Mouse (Mus musculus): ENCODE results near the gene Gm20388.

Gene Gm20388

GRCm38 (mm10) chr8:123633801-123634200 lies 3723.2 kb downstream of the Gm20388 start:
- no peak for DNase-seq (ENCODE audit: low spot score in 2 of 2)

- peak; percentile 42 to 46 for DNase-seq (ENCODE audit: low spot score in 2 of 2)
These were observed 3723.9 kb downstream of the Gm20388 start for GRCm38 (mm10) chr8:123634395-123635131.

GRCm38 (mm10) chr8:123635671-123636070 lies 3725.0 kb downstream of the Gm20388 start:
- peak in 1 of 2 experiments; percentile 47 for DNase-seq (ENCODE audit: low spot score in 2 of 2)

- peak in 1 of 2 experiments; percentile 52 for DNase-seq (ENCODE audit: low spot score in 2 of 2)
These were observed 3732.8 kb downstream of the Gm20388 start for GRCm38 (mm10) chr8:123643330-123644051.

- no peak for DNase-seq (ENCODE audit: low spot score in 2 of 2)
These were observed 3734.6 kb downstream of the Gm20388 start for GRCm38 (mm10) chr8:123645229-123645628.

GRCm38 (mm10) chr8:123648245-123649170 lies 3737.9 kb downstream of the Gm20388 start:
- peak; percentile 61 to 68 for DNase-seq (ENCODE audit: low spot score in 2 of 2)

GRCm38 (mm10) chr8:123649483-123649882 lies 3738.8 kb downstream of the Gm20388 start:
- no peak for DNase-seq (ENCODE audit: low spot score in 2 of 2)

GRCm38 (mm10) chr8:123651390-123652098 lies 3740.9 kb downstream of the Gm20388 start:
- no peak for DNase-seq (ENCODE audit: low spot score in 2 of 2)

GRCm38 (mm10) chr8:123652641-123653040 lies 3742.0 kb downstream of the Gm20388 start:
- DNase-seq (ENCODE audit: low spot score in 2 of 2) = no peak

GRCm38 (mm10) chr8:123653308-123653993 lies 3742.8 kb downstream of the Gm20388 start, which contains the start of gene Rhou:
Gene Rhou, plus strand, starts transcription at chr8:123653929.
- peak; percentile 79 to 89 for DNase-seq (ENCODE audit: low spot score in 2 of 2)

GRCm38 (mm10) chr8:123653994-123654569 lies 3743.4 kb downstream of the Gm20388 start:
- peak; percentile 32 to 39 for DNase-seq (ENCODE audit: low spot score in 2 of 2)

- DNase-seq (ENCODE audit: low spot score in 2 of 2) = no peak
These were observed 3744.1 kb downstream of the Gm20388 start for GRCm38 (mm10) chr8:123654763-123655162.

GRCm38 (mm10) chr8:123655351-123655779 lies 3744.7 kb downstream of the Gm20388 start:
- peak; percentile 19 to 25 for DNase-seq (ENCODE audit: low spot score in 2 of 2)

GRCm38 (mm10) chr8:123657826-123658225 lies 3747.2 kb downstream of the Gm20388 start:
- no peak for DNase-seq (ENCODE audit: low spot score in 2 of 2)

GRCm38 (mm10) chr8:123659469-123660057 lies 3748.9 kb downstream of the Gm20388 start:
- DNase-seq (ENCODE audit: low spot score in 2 of 2) = no peak

- no peak for DNase-seq (ENCODE audit: low spot score in 2 of 2)
These were observed 3750.9 kb downstream of the Gm20388 start for GRCm38 (mm10) chr8:123661515-123661914.

- DNase-seq (ENCODE audit: low spot score in 2 of 2) = no peak
These were observed 3754.9 kb downstream of the Gm20388 start for GRCm38 (mm10) chr8:123665580-123665979.

GRCm38 (mm10) chr8:123666832-123667231 lies 3756.2 kb downstream of the Gm20388 start:
- DNase-seq (ENCODE audit: low spot score in 2 of 2) = no peak

- DNase-seq (ENCODE audit: low spot score in 2 of 2) = no peak
These were observed 3758.0 kb downstream of the Gm20388 start for GRCm38 (mm10) chr8:123668681-123669080.

- no peak for DNase-seq (ENCODE audit: low spot score in 2 of 2)
These were observed 3760.1 kb downstream of the Gm20388 start for GRCm38 (mm10) chr8:123670766-123671165.

Measured in heart, adult 9 months (tissue).